Mouse (Mus musculus) limb, embryonic 14.5 days (tissue): Measurements from ENCODE around the gene Tbl1x. TPM values are rescaled to one million over a fixed set of nuclear protein-coding genes. Genes with fewer than 3 reads are reported as not detected.

Experiments
- ATAC-seq: fragments of 200-750 bp; cut with Nextera tagmentation; 2 replicates; pipeline ENCODE4 v1.8.0; 2017; ENCODE audit warnings: low read depth, moderate number of reproducible peaks, moderate TSS enrichment; ENCODE audit not compliant: low FRiP score
- DNase-seq: peaks from one replicate; pipeline ENCODE4 v3.0.0-alpha.2; 2015; ENCODE audit warnings: low spot score
- H3K27ac ChIP-seq: fragments of 300-500 bp; sonication (generic); replicated peaks from 2 replicates; pipeline ENCODE4 v1.5.1; 2014; ENCODE audit warnings: low read depth, mild to moderate bottlenecking, low read length, moderate library complexity, mixed read lengths
- H3K27me3 ChIP-seq: fragments of 300-500 bp; sonication (generic); 2 replicates; pipeline ENCODE4 v1.6.1; 2014; ENCODE audit warnings: low read length, mixed read lengths; ENCODE audit not compliant: control insufficient read depth, insufficient read depth
- H3K36me3 ChIP-seq: fragments of 300-500 bp; sonication (generic); 2 replicates; pipeline ENCODE4 v1.6.1; 2014; ENCODE audit warnings: mild to moderate bottlenecking, low read length, moderate library complexity, mixed read lengths; ENCODE audit not compliant: control insufficient read depth, insufficient read depth
- H3K4me1 ChIP-seq: fragments of 300-500 bp; sonication (generic); 2 replicates; pipeline ENCODE4 v1.6.1; 2014; ENCODE audit warnings: antibody characterized with exemption, low read length, mixed read lengths; ENCODE audit not compliant: control insufficient read depth, insufficient read depth
- H3K4me2 ChIP-seq: fragments of 300-500 bp; sonication (generic); replicated peaks from 2 replicates; pipeline ENCODE4 v1.6.1; 2014; ENCODE audit warnings: low read depth, mild to moderate bottlenecking, low read length, moderate library complexity; ENCODE audit not compliant: severe bottlenecking
- H3K4me3 ChIP-seq: fragments of 300-500 bp; sonication (generic); replicated peaks from 2 replicates; pipeline ENCODE4 v1.5.1; 2014; ENCODE audit warnings: low read length
- H3K9ac ChIP-seq: fragments of 300-500 bp; sonication (generic); 2 replicates; pipeline ENCODE4 v1.6.1; 2014; ENCODE audit warnings: mild to moderate bottlenecking, low read depth, low read length, moderate library complexity; ENCODE audit not compliant: severe bottlenecking
- H3K9me3 ChIP-seq: fragments of 300-500 bp; sonication (generic); 2 replicates; pipeline ENCODE4 v1.6.1; 2016; ENCODE audit warnings: low read length; ENCODE audit not compliant: control insufficient read depth
- POLR2A ChIP-seq: fragments of 200-500 bp; IDR thresholded peaks from 2 replicates; pipeline ENCODE4 v1.8.0; 2012; ENCODE audit warnings: inconsistent platforms, mild to moderate bottlenecking, moderate library complexity, borderline replicate concordance; ENCODE audit not compliant: insufficient read depth, insufficient read length; ENCODE audit errors: extremely low read depth
- WGBS: fragments of 180-500 bp; shearing (Covaris S2); extraction: QIAGEN DNeasy Blood & Tissue Kit; methylation state at CpG from one replicate; pipeline ENCODE4 v1.1.7; 2014; 5-methylcytosine and 5-hydroxymethylcytosine counted together
- polyA plus RNA-seq, 2 experiments: library from polyadenylated mRNA; depleted of rRNA in 1 of 2; stranded (reverse) in 1 of 2; unstranded in 1 of 2; fragments of >200 nt; fragmentation: Nextera tagmentation in 1 of 2; extraction: Ambion mirVana in 1 of 2; gene quantifications; 2 replicates each; pipeline versions ENCODE4 v1.2.1 to v1.2.3; 2012 to 2014

The Tbl1x gene
- polyA plus RNA-seq, 2 experiments = 56.8 to 77.2 TPM

- H3K27me3 ChIP-seq = no peaks in the 10 kb centered on the region
- no peaks in the 10 kb centered on the region for H3K36me3 ChIP-seq
- no peak overlapping the region for H3K4me2 ChIP-seq
- no peak for DNase-seq
- H3K4me3 ChIP-seq = no peak overlapping the region
- ATAC-seq = no peak
- H3K9ac ChIP-seq = no peak overlapping the region
- TF ChIP-seq POLR2A = no peak
- 60% methylated on average over 2 of the region's 2 CpGs for WGBS
- H3K9me3 ChIP-seq = no peaks in the 10 kb centered on the region
- no peaks in the 10 kb centered on the region for H3K4me1 ChIP-seq
- no peak overlapping the region for H3K27ac ChIP-seq
Observed at GRCm38 (mm10) chrX:77477526-77477925, 33.3 kb upstream of the Tbl1x start.

- no peaks in the 10 kb centered on the region for H3K27me3 ChIP-seq
- 66% methylated on average over 7 of the region's 7 CpGs for WGBS
- no peaks in the 10 kb centered on the region for H3K4me1 ChIP-seq
- H3K4me2 ChIP-seq = no peak overlapping the region
- TF ChIP-seq POLR2A = no peak
- H3K9ac ChIP-seq = no peak overlapping the region
- H3K27ac ChIP-seq = no peak overlapping the region
- no peaks in the 10 kb centered on the region for H3K9me3 ChIP-seq
- no peak for DNase-seq
- no peaks in the 10 kb centered on the region for H3K36me3 ChIP-seq
- H3K4me3 ChIP-seq = no peak overlapping the region
- no peak for ATAC-seq
Observed at GRCm38 (mm10) chrX:77487922-77488799, 22.7 kb upstream of the Tbl1x start.

- Histone ChIP-seq H3K4me2 (no peak overlapping the region), H3K9me3 (no peaks in the 10 kb centered on the region), H3K27ac (no peak overlapping the region), H3K4me3 (no peak overlapping the region), H3K9ac (no peak overlapping the region), H3K4me1 (no peaks in the 10 kb centered on the region), H3K36me3 (no peaks in the 10 kb centered on the region), H3K27me3 (no peaks in the 10 kb centered on the region)
- DNase-seq (no peak), ATAC-seq (no peak)
- no peak for TF ChIP-seq POLR2A
- WGBS = 47% methylated on average over 1 of the region's 1 CpGs
Observed at GRCm38 (mm10) chrX:77490127-77490526, 20.7 kb upstream of the Tbl1x start.

GRCm38 (mm10) chrX:77509149-77509548 is 1.7 kb upstream of the Tbl1x start:
- Histone ChIP-seq H3K27me3 (no peaks in the 10 kb centered on the region), H3K4me3 (peak overlapping the region; percentile 64), H3K9ac (no peak overlapping the region), H3K4me2 (peak overlapping the region; percentile 50), H3K9me3 (no peaks in the 10 kb centered on the region), H3K27ac (peak overlapping the region; percentile 97), H3K4me1 (peaks cover 4% of the 10 kb centered on the region; the same call in 1 of the 2 replicates), H3K36me3 (no peaks in the 10 kb centered on the region)
- TF ChIP-seq POLR2A = no peak
- ATAC-seq (peak; percentile 66), DNase-seq (peak; percentile 93)
- WGBS = 22% methylated on average over 13 of the region's 13 CpGs

- TF ChIP-seq POLR2A = no peak
- 10% methylated on average over 10 of the region's 10 CpGs for WGBS
- peak overlapping the region; percentile 97 for H3K27ac ChIP-seq
- peak overlapping the region; percentile 50 for H3K4me2 ChIP-seq
- no peaks in the 10 kb centered on the region for H3K27me3 ChIP-seq
- peak overlapping the region; percentile 64 for H3K4me3 ChIP-seq
- no peaks in the 10 kb centered on the region for H3K36me3 ChIP-seq
- no peak overlapping the region for H3K9ac ChIP-seq
- DNase-seq (no peak), ATAC-seq (no peak)
- H3K4me1 ChIP-seq = peaks cover 4% of the 10 kb centered on the region; the same call in 1 of the 2 replicates
- H3K9me3 ChIP-seq = no peaks in the 10 kb centered on the region
Observed at GRCm38 (mm10) chrX:77509776-77510175, 1.0 kb upstream of the Tbl1x start.
